In the genomic region with DNA sequence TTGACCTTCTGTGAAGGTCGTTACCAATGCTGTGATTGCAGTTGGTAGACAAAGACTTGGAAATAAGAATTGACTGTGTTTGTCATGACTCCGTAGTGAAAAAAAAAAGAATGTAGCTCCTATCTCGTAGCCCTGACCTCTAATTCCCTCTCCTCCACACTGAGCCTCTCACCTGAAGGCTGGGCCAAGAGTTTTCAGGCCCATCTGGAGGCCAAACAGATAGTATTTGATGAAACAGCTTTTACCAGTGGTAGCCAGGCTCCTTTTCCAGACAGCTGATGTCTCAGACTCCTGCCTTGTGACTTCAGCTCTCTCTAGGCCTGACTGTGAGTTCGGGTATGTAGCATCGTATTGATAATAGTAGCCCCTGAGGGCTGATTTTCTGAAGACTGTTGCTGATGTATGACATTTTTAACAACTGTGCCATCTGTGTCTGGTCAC, we compare ENCODE assay signal across 14 mouse cellular contexts. TPM values are rescaled to one million over a fixed set of nuclear protein-coding genes. Genes with fewer than 3 reads are reported as not detected.
DNase-seq lines count a peak whose midpoint lies in the region; ATAC-seq and TF ChIP-seq lines count a peak whose summit lies in the region.
"Had no signal": no experiment of that assay in that cellular context is flagged by ENCODE, and none has a peak within 500 bp of the region (broad histone marks: within the 10 kb centered on the region; RNA-seq: fewer than 3 reads in every experiment).

No protein-coding gene starts in this region.

- no peak overlapping the region for H3K4me3 ChIP-seq in heart, embryonic 15.5 days
- H3K4me3 ChIP-seq in heart, adult 2 months: no peak overlapping the region
- H3K4me3 ChIP-seq in midbrain, postnatal 0 days (ENCODE audit: low read depth, low read length): no peak overlapping the region
- H3K4me3 ChIP-seq in midbrain, embryonic 14.5 days (replicated peaks; ENCODE audit: low read depth, low read length): no peak overlapping the region
- H3K4me3 ChIP-seq: embryonic facial prominence, embryonic 12.5 days; limb, embryonic 15.5 days; megakaryocyte, embryonic 14.5 days had no signal

- H3K79me2 ChIP-seq in heart, adult 2 months (replicated peaks; ENCODE audit: control insufficient read depth, insufficient read depth, low read length): no peaks in the 10 kb centered on the region

- no peak for ATAC-seq in heart, embryonic 15.5 days (replicated peaks; ENCODE audit: insufficient number of reproducible peaks, insufficient read depth, low FRiP score, low read depth)
- ATAC-seq in midbrain, postnatal 0 days (ENCODE audit: low FRiP score): no peak
- ATAC-seq in midbrain, embryonic 14.5 days (ENCODE audit: low FRiP score, low TSS enrichment): no peak

- no peak for TF ChIP-seq POLR2A in heart, adult 2 months (IDR thresholded peaks at IDR 0.05; ENCODE audit: insufficient read depth, low read depth, low read length)

- peak overlapping the region; percentile 32; the same call in 1 of the 2 replicates for H3K27ac ChIP-seq in heart, embryonic 15.5 days
- H3K27ac ChIP-seq in heart, adult 2 months: no peak overlapping the region
- H3K27ac ChIP-seq in midbrain, postnatal 0 days (ENCODE audit: low read depth, low read length): no peak overlapping the region
- H3K27ac ChIP-seq in midbrain, embryonic 14.5 days (replicated peaks; ENCODE audit: low read depth, low read length): no peak overlapping the region
- H3K27ac ChIP-seq: embryonic facial prominence, embryonic 12.5 days; limb, embryonic 15.5 days had no signal

- no peak overlapping the region for H3K4me2 ChIP-seq in heart, embryonic 15.5 days
- no peak overlapping the region for H3K4me2 ChIP-seq in midbrain, postnatal 0 days (ENCODE audit: low read depth, low read length, poor library complexity, severe bottlenecking)
- no peak overlapping the region for H3K4me2 ChIP-seq in midbrain, embryonic 14.5 days (ENCODE audit: low read length)
- H3K4me2 ChIP-seq: embryonic facial prominence, embryonic 12.5 days; limb, embryonic 15.5 days; lung, embryonic 14.5 days had no signal

- H3K4me1 ChIP-seq in heart, embryonic 15.5 days (replicated peaks): peaks cover 8% of the 10 kb centered on the region
- peaks cover 4% of the 10 kb centered on the region; the same call in 1 of the 2 replicates for H3K4me1 ChIP-seq in heart, adult 2 months (ENCODE audit: control insufficient read depth, insufficient read depth, low read length)
- H3K4me1 ChIP-seq in midbrain, postnatal 0 days (ENCODE audit: insufficient read depth, low read length): no peaks in the 10 kb centered on the region; the same call in 1 of the 2 replicates
- H3K4me1 ChIP-seq in midbrain, embryonic 14.5 days (ENCODE audit: control insufficient read depth, insufficient read depth, low read length): 0 out of 2 replicates have a peak, but pooled peaks cover 4% of the 10 kb centered on the region
- H3K4me1 ChIP-seq: megakaryocyte, embryonic 14.5 days had no signal

- peak; percentile 24 for DNase-seq in adrenal gland, adult 2 months
- no peak for DNase-seq in adrenal gland, adult 18-20 months (ENCODE audit: low spot score in 2 of 2)
- no peak for DNase-seq in heart, adult 2 months
- DNase-seq in midbrain, postnatal 0 days (ENCODE audit: low spot score): peak; percentile 18
- no peak for DNase-seq in midbrain, embryonic 14.5 days
- DNase-seq in thymus, postnatal 25 days: no peak
- DNase-seq in kidney, adult 9 months: no peak
- DNase-seq: adrenal gland, postnatal 10 days; kidney, postnatal 36 days; lung, embryonic 14.5 days had no signal

- WGBS in heart, embryonic 15.5 days: 60% methylated on average over 5 of the region's 5 CpGs
- 45% methylated on average over 5 of the region's 5 CpGs for WGBS in heart, adult 2 months
- 79% methylated on average over 5 of the region's 5 CpGs for WGBS in midbrain, postnatal 0 days
- 74% methylated on average over 5 of the region's 5 CpGs for WGBS in midbrain, embryonic 14.5 days

- no peaks in the 10 kb centered on the region for H3K36me3 ChIP-seq in heart, embryonic 15.5 days
- no peaks in the 10 kb centered on the region for H3K36me3 ChIP-seq in heart, adult 2 months (ENCODE audit: control insufficient read depth, insufficient read depth, low read length)
- H3K36me3 ChIP-seq in midbrain, postnatal 0 days (ENCODE audit: insufficient read depth, low read length): no peaks in the 10 kb centered on the region
- H3K36me3 ChIP-seq in midbrain, embryonic 14.5 days (ENCODE audit: control insufficient read depth, insufficient read depth, low read length): no peaks in the 10 kb centered on the region
- H3K36me3 ChIP-seq: embryonic facial prominence, embryonic 12.5 days; limb, embryonic 15.5 days had no signal

- no peak for TF ChIP-seq CTCF in heart, adult 2 months (IDR thresholded peaks at IDR 0.05)
- TF ChIP-seq CTCF in midbrain, postnatal 0 days (IDR thresholded peaks at IDR 0.05): no peak

- H3K9ac ChIP-seq in heart, embryonic 15.5 days: no peak overlapping the region
- no peak overlapping the region for H3K9ac ChIP-seq in heart, adult 2 months (ENCODE audit: low read depth, low read length)
- H3K9ac ChIP-seq in midbrain, postnatal 0 days (replicated peaks; ENCODE audit: low read length, poor library complexity, severe bottlenecking): no peak overlapping the region
- no peak overlapping the region for H3K9ac ChIP-seq in midbrain, embryonic 14.5 days (replicated peaks; ENCODE audit: low read length)
- H3K9ac ChIP-seq: embryonic facial prominence, embryonic 12.5 days; limb, embryonic 15.5 days; lung, embryonic 14.5 days had no signal

- no peaks in the 10 kb centered on the region for H3K9me3 ChIP-seq in heart, embryonic 15.5 days (replicated peaks)
- H3K9me3 ChIP-seq in midbrain, postnatal 0 days (ENCODE audit: low read length): no peaks in the 10 kb centered on the region
- no peaks in the 10 kb centered on the region; the same call in 1 of the 2 replicates for H3K9me3 ChIP-seq in midbrain, embryonic 14.5 days (ENCODE audit: control insufficient read depth, low read length)
- H3K9me3 ChIP-seq: embryonic facial prominence, embryonic 12.5 days; limb, embryonic 15.5 days; megakaryocyte, embryonic 14.5 days had no signal

- no peaks in the 10 kb centered on the region for H3K27me3 ChIP-seq in heart, embryonic 15.5 days
- no peaks in the 10 kb centered on the region for H3K27me3 ChIP-seq in heart, adult 2 months (ENCODE audit: control insufficient read depth, insufficient read depth, low read length)
- no peaks in the 10 kb centered on the region for H3K27me3 ChIP-seq in midbrain, postnatal 0 days (ENCODE audit: insufficient read depth, low read length)
- H3K27me3 ChIP-seq in midbrain, embryonic 14.5 days (ENCODE audit: control insufficient read depth, insufficient read depth, low read length): no peaks in the 10 kb centered on the region
- H3K27me3 ChIP-seq: embryonic facial prominence, embryonic 12.5 days; limb, embryonic 15.5 days; megakaryocyte, embryonic 14.5 days had no signal

- no peak for TF ChIP-seq EP300 in heart, adult 2 months (IDR thresholded peaks at IDR 0.05; ENCODE audit: insufficient read depth, low read depth, low read length)

- intact Hi-C loops in heart, adult 2 months (cut with DNase I): no loop called here

RNA-seq across cellular contexts. Expression of a gene that starts 45.7 kb away (rescaled TPM):
- total RNA-seq in adrenal gland, adult 2 months (2021): 10 to 100 TPM; 12.2 to 13.5 TPM
- polyA plus RNA-seq in adrenal gland, adult 2 months (2012; rRNA removed): 2.4 and 3.1 TPM in 2 replicates
- 10 to 100 TPM; 15.0 to 15.8 TPM for total RNA-seq in adrenal gland, adult 18-20 months (2021)
- polyA plus RNA-seq in heart, embryonic 15.5 days (2015; fragmentation: Nextera tagmentation; extraction: Ambion mirVana): 8.5 and 9.4 TPM in 2 replicates
- total RNA-seq in heart, adult 2 months (2021): 10 to 100 TPM; 24.1 to 31.3 TPM
- polyA plus RNA-seq in heart, adult 2 months (2012; rRNA removed): 7.6 and 14.2 TPM in 2 replicates
- 31.3 and 31.8 TPM in 2 replicates for total RNA-seq in midbrain, postnatal 0 days (2014; rRNA removed)
- polyA plus RNA-seq in midbrain, postnatal 0 days (2015; fragmentation: Nextera tagmentation; extraction: Ambion mirVana): 17.8 and 20.1 TPM in 2 replicates
- 20.4 and 26.2 TPM in 2 replicates for polyA plus RNA-seq in midbrain, embryonic 14.5 days (2014; fragmentation: Nextera tagmentation; extraction: Ambion mirVana)

Comparison
In these comparisons a context has a peak if more than half of its experiments do, and no peak if none do; other contexts are left out.
1. DNase-seq: peak in adrenal gland, adult 2 months (single experiment) and midbrain, postnatal 0 days (single experiment); none in adrenal gland, adult 18-20 months (0 of 2), heart, adult 2 months (0 of 2), midbrain, embryonic 14.5 days (single experiment), thymus, postnatal 25 days (single experiment) and kidney, adult 9 months (single experiment).